Mouse (Mus musculus): ENCODE data around the gene Adamtsl1. TPM values are rescaled to one million over a fixed set of nuclear protein-coding genes. Genes with fewer than 3 reads are reported as not detected.
A peak's percentile ranks its signal among the peaks of the same experiment; 100 is the strongest.

Gene Adamtsl1
- polyA plus RNA-seq, 1 experiment from 2014 or later: 16.9 TPM

DNA sequence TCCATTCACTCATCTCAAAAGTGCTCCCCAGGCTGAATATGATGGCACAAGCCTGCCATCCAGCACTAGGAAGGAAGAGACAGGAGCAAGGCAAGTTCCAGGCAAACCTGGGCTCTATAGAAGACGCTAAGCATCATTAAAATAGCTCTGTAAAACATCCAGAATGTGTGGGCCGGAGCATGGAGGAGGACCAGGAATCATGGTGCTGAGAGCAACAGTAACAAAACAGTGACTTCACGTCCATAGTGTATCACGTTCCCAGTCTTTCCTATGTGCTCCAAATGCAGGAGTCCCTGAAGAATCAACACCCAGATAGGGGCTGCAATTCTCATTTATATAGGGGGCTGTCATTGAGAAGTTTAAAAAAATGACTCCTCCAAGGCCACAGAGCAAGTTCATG is 839.6 kb downstream of the Adamtsl1 start:
- no peak for ATAC-seq (ENCODE audit: low read depth)
- H3K4me3 ChIP-seq: no peak overlapping the region
- no peaks in the 10 kb centered on the region for H3K4me1 ChIP-seq (replicated peaks)
- H3K27me3 ChIP-seq: no peaks in the 10 kb centered on the region
- H3K9ac ChIP-seq: no peak overlapping the region
- no peak overlapping the region for H3K27ac ChIP-seq (replicated peaks)
- no peaks in the 10 kb centered on the region for H3K9me3 ChIP-seq
- WGBS: 87% methylated on average over 4 of the region's 4 CpGs
- H3K36me3 ChIP-seq: no peaks in the 10 kb centered on the region
- no peak overlapping the region for H3K4me2 ChIP-seq

DNA sequence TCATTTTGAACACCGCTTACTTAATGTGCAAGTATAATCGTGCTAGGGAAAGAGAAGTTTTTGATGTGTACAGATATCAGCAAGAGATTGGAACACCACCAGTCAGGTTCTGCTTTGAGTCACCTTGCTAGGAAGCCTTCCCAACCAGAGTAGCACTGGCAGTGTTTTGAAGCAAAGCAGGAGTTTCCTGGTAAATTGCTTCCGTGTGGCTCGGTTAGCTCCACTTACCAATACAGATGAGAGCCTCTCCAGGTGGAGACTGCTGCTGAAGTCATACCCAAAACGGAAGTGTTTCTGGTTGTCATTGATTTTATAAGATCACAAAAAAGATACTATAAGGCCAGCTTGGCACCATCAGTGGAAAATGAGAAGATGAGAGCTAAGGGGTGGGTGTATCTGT is 845.4 kb downstream of the Adamtsl1 start:
- no peaks in the 10 kb centered on the region for H3K36me3 ChIP-seq
- WGBS: 94% methylated on average over 5 of the region's 5 CpGs
- ATAC-seq (ENCODE audit: low read depth): no peak
- no peak overlapping the region for H3K9ac ChIP-seq
- H3K27me3 ChIP-seq: no peaks in the 10 kb centered on the region
- no peak overlapping the region for H3K27ac ChIP-seq (replicated peaks)
- no peaks in the 10 kb centered on the region for H3K9me3 ChIP-seq
- no peaks in the 10 kb centered on the region for H3K4me1 ChIP-seq (replicated peaks)
- H3K4me3 ChIP-seq: no peak overlapping the region
- H3K4me2 ChIP-seq: no peak overlapping the region

DNA sequence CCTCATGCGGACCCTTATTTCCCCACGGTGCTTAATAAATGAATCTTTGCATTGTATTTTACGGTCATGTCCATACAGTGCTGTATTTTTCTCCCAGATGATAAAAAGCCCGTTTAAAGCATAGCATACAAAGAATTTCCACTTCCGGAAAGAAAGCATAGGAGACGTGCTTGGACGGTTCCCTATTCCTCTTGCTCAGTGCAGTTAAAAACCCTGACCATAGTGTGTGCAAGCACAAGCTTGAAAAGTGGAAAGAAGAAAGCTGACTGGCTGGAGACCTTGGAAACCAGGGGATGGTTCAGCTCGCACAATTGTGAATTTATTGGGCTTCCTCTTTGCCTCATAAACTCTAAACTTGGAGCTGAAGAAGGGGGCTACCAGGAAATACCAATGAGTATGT is 855.1 kb downstream of the Adamtsl1 start:
- Histone ChIP-seq H3K4me3 (no peak overlapping the region), H3K9me3 (no peaks in the 10 kb centered on the region), H3K9ac (no peak overlapping the region), H3K27me3 (no peaks in the 10 kb centered on the region), H3K36me3 (no peaks in the 10 kb centered on the region), H3K4me2 (no peak overlapping the region), H3K27ac (replicated peaks) (no peak overlapping the region), H3K4me1 (replicated peaks) (0 out of 2 replicates have a peak, but pooled peaks cover 4% of the 10 kb centered on the region)
- no peak for ATAC-seq (ENCODE audit: low read depth)
- WGBS: 69% methylated on average over 8 of the region's 8 CpGs

DNA sequence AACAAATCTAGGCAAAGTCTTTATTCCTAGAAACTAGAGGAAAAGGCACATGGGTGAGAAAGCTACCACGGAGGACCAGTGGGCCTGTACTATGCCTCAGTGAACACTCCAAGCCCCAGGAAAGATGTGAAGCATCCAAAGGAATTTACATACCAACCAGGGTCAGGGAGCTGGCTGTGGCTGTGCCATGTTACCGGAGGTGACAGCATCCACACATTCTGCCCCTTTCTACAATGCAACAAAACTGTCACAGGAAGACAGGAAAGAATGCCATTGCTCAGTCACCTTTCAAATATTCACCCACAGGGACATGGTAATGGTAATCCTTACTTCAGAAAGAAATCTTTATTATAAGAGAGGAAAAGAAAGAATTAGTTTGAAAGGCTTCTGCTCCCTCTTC is 859.2 kb downstream of the Adamtsl1 start:
- Histone ChIP-seq H3K27ac (replicated peaks) (no peak overlapping the region), H3K4me1 (replicated peaks) (no peaks in the 10 kb centered on the region), H3K4me3 (no peak overlapping the region), H3K9me3 (no peaks in the 10 kb centered on the region), H3K9ac (no peak overlapping the region), H3K27me3 (no peaks in the 10 kb centered on the region), H3K4me2 (no peak overlapping the region), H3K36me3 (no peaks in the 10 kb centered on the region)
- ATAC-seq (ENCODE audit: low read depth): no peak
- 69% methylated on average over 2 of the region's 2 CpGs for WGBS

DNA sequence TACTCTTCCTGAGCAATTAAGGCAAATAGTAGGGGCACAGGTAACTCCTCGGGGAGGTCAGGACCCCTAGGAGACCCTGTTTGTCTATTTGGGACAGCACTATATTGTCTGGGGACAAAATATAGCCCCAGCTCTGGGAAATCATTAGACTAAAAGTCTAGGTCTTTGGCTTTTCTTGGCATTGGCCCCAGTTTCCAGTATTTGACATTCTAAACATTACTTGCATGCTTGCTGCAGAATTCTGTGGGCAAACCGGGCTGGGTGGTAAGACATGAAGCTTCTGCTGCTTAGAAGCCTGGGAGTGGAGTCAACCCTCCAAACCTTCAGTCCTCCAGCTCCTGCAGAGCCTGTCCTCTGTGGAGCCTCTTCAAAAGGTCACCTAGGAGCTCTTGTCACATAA is 869.2 kb downstream of the Adamtsl1 start:
- Histone ChIP-seq H3K27ac (replicated peaks) (no peak overlapping the region), H3K4me2 (no peak overlapping the region), H3K4me3 (no peak overlapping the region), H3K27me3 (no peaks in the 10 kb centered on the region), H3K9ac (no peak overlapping the region), H3K9me3 (no peaks in the 10 kb centered on the region), H3K36me3 (no peaks in the 10 kb centered on the region), H3K4me1 (replicated peaks) (0 out of 2 replicates have a peak, but pooled peaks cover 3% of the 10 kb centered on the region)
- ATAC-seq (ENCODE audit: low read depth): no peak
- WGBS: 70% methylated on average over 2 of the region's 2 CpGs

DNA sequence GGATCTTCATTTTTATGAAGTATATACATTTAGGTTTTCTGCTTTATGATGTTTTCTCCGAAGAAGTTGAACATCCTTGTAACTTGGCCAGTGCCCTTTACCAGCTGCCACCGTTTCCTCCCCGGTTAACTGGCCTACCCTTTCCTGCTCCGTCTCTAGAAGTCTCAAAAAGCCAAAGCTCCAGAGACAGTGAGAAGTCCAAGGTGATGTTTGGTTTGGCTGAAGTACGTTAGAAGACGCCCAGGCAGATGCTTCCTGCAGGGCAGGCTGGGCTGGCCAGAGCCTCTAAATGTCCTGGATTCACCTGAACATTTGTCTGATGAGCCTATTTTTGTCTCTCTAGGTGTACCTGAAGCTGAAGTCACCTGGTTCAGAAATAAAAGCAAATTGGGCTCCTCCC is 871.1 kb downstream of the Adamtsl1 start:
- H3K9me3 ChIP-seq: no peaks in the 10 kb centered on the region
- H3K4me1 ChIP-seq (replicated peaks): 0 out of 2 replicates have a peak, but pooled peaks cover 3% of the 10 kb centered on the region
- WGBS: 89% methylated on average over 6 of the region's 6 CpGs
- no peak overlapping the region for H3K4me3 ChIP-seq
- H3K4me2 ChIP-seq: no peak overlapping the region
- no peaks in the 10 kb centered on the region for H3K27me3 ChIP-seq
- H3K9ac ChIP-seq: no peak overlapping the region
- H3K27ac ChIP-seq (replicated peaks): no peak overlapping the region
- ATAC-seq (ENCODE audit: low read depth): no peak
- H3K36me3 ChIP-seq: no peaks in the 10 kb centered on the region

DNA sequence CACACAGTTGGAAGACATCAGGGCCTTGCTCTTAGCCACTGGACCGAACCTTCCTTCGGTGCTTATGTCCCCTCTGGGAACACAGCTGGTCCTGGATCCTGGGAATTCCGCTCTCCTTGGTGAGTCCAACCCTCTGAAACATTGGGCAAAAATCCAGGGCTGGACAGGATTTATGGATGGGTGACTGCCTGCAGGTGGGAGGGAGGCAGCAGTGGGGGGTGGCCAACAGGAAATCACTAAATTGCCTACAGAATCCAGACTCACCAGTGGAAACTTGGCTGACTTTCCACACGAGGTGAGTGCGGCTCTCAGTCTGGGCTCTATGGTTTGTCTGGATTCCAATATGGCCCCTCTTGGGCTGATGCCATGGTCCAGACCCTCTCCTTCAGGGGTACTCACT is 874.5 kb downstream of the Adamtsl1 start:
- Histone ChIP-seq H3K27me3 (no peaks in the 10 kb centered on the region), H3K36me3 (no peaks in the 10 kb centered on the region), H3K27ac (replicated peaks) (no peak overlapping the region), H3K9ac (no peak overlapping the region), H3K4me2 (no peak overlapping the region), H3K4me1 (replicated peaks) (no peaks in the 10 kb centered on the region), H3K4me3 (no peak overlapping the region), H3K9me3 (no peaks in the 10 kb centered on the region)
- WGBS: 68% methylated on average over 5 of the region's 5 CpGs
- no peak for ATAC-seq (ENCODE audit: low read depth)

- Histone ChIP-seq H3K27ac (replicated peaks) (no peak overlapping the region), H3K9me3 (no peaks in the 10 kb centered on the region), H3K4me1 (replicated peaks) (0 out of 2 replicates have a peak, but pooled peaks cover 9% of the 10 kb centered on the region), H3K4me2 (no peak overlapping the region), H3K27me3 (no peaks in the 10 kb centered on the region), H3K4me3 (no peak overlapping the region), H3K36me3 (no peaks in the 10 kb centered on the region), H3K9ac (no peak overlapping the region)
- no peak for ATAC-seq (ENCODE audit: low read depth)
- 83% methylated on average over 3 of the region's 3 CpGs for WGBS
Observed at GRCm38 (mm10) chr4:86391176-86391575, 877.2 kb downstream of the Adamtsl1 start.

DNA sequence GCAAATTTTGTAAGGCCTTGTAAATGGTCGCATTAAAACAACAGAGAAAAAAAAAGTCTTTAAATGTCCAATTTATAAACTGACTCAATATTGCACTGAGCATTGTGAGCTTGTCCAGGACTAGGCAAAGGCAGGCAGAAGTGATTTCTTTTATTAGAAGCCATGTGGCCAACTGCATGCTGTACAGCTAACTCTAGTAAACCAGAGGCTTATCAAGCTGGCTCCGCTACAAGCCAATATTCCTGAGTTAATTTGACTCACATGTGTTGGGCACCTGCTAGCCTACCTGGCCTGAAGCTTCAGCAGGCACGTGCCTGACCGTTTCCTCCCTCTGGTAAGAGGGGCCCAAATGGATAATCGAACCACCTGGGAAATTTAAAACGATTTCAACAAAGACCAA is 881.7 kb downstream of the Adamtsl1 start:
- H3K4me2 ChIP-seq: no peak overlapping the region
- H3K36me3 ChIP-seq: no peaks in the 10 kb centered on the region
- no peaks in the 10 kb centered on the region for H3K9me3 ChIP-seq
- WGBS: 80% methylated on average over 6 of the region's 6 CpGs
- ATAC-seq (ENCODE audit: low read depth): no peak
- H3K9ac ChIP-seq: no peak overlapping the region
- H3K4me3 ChIP-seq: no peak overlapping the region
- no peak overlapping the region for H3K27ac ChIP-seq (replicated peaks)
- H3K27me3 ChIP-seq: no peaks in the 10 kb centered on the region
- H3K4me1 ChIP-seq (replicated peaks): peaks cover 23% of the 10 kb centered on the region; the same call in 1 of the 2 replicates

DNA sequence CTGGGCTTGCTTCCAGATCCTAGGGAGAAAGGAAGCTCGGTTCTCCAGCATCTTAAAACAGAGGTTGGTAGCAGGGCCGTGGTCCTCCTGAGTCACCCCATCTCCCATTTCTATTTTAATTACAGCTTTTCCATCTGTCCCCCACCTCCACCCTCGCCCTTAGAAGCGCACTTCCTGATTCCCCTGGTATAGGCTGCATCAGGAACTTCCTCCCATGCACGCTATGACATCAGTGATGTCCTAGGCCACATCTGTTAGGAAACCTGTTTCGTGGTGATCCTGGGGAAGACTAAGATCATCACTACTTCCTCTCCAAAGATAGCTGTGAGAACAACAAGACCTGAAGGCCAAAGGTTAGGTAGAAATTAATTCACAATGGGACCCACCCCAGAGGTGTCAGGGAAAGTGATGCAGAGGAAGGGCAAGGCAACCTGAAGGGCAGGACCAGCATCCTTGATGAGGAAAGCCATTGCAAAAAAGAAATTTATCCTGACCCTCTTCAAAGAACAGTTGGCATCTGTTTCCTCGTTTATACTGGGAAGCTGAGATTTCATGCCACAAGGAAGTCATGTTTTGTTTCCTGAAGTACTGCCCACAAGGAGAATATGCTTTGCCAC is 882.8 kb downstream of the Adamtsl1 start:
- Histone ChIP-seq H3K27ac (replicated peaks) (0 out of 2 replicates have a peak overlapping the region, but pooled peaks have one; percentile 14), H3K36me3 (no peaks in the 10 kb centered on the region), H3K4me1 (replicated peaks) (peaks cover 23% of the 10 kb centered on the region; the same call in 1 of the 2 replicates), H3K4me3 (no peak overlapping the region), H3K4me2 (no peak overlapping the region), H3K27me3 (no peaks in the 10 kb centered on the region), H3K9me3 (no peaks in the 10 kb centered on the region), H3K9ac (no peak overlapping the region)
- 77% methylated on average over 7 of the region's 7 CpGs for whole genome bisulfite sequencing
- ATAC-seq (ENCODE audit: low read depth): no peak

GRCm38 (mm10) chr4:86397470-86397869 is 883.5 kb downstream of the Adamtsl1 start:
- no peaks in the 10 kb centered on the region for H3K9me3 ChIP-seq
- H3K9ac ChIP-seq: no peak overlapping the region
- whole genome bisulfite sequencing: 32% methylated on average over 2 of the region's 2 CpGs
- no peak overlapping the region for H3K4me2 ChIP-seq
- H3K27ac ChIP-seq (replicated peaks): peak overlapping the region; percentile 42
- H3K27me3 ChIP-seq: no peaks in the 10 kb centered on the region
- H3K4me3 ChIP-seq: no peak overlapping the region
- peaks cover 23% of the 10 kb centered on the region; the same call in 1 of the 2 replicates for H3K4me1 ChIP-seq (replicated peaks)
- no peaks in the 10 kb centered on the region for H3K36me3 ChIP-seq
- ATAC-seq (ENCODE audit: low read depth): peak; percentile 36; the same call in 1 of the 2 replicates

GRCm38 (mm10) chr4:86401116-86401515 is 887.1 kb downstream of the Adamtsl1 start:
- Histone ChIP-seq H3K36me3 (no peaks in the 10 kb centered on the region), H3K9me3 (no peaks in the 10 kb centered on the region), H3K27me3 (no peaks in the 10 kb centered on the region), H3K4me2 (no peak overlapping the region), H3K4me1 (replicated peaks) (peaks cover 16% of the 10 kb centered on the region; the same call in 1 of the 2 replicates), H3K9ac (no peak overlapping the region), H3K4me3 (no peak overlapping the region), H3K27ac (replicated peaks) (no peak overlapping the region)
- WGBS: 49% methylated on average over 3 of the region's 3 CpGs
- ATAC-seq (ENCODE audit: low read depth): no peak

All from neural tube, embryonic 13.5 days (tissue).